Mouse (Mus musculus): ENCODE results near the gene Bmp10. TPM values are rescaled to one million over a fixed set of nuclear protein-coding genes. Genes with fewer than 3 reads are reported as not detected.

Bmp10 gene
- polyA plus RNA-seq, 2 experiments, result 0.18 to 0.65 TPM

DNA sequence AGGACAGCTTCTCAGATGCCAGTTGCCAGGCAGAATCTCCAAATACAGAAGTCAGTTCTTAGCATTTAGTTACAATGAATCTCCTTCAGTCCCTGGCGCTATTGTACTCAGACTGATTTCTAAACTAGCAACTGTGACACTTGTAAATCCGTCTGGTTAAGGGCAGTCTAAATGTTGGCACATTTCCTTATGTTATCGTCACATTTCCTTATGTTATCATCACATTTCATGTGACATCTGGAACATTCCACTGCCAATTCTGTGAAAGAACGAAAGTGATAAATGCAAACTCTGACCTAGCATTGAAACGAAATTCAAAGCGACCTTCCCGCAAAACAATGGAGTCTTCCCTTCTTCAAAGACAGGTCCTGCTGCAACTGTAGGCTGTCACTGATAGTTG lies 16.4 kb downstream of the Bmp10 start:
- TF ChIP-seq CTCF (IDR thresholded peaks at IDR 0.05; ENCODE audit: low read depth) (no peak), EP300 (IDR thresholded peaks at IDR 0.05; ENCODE audit: low read depth) (no peak)
- H3K4me2 ChIP-seq (ENCODE audit: low read depth), result no peak overlapping the region
- 58% methylated on average over 7 of the region's 7 CpGs for WGBS (ENCODE audit: insufficient replicate concordance)
- H3K4me3 ChIP-seq (ENCODE audit: insufficient read depth in 1 of 2, low read depth in 2 of 2, low read length in 2 of 2), result no peak overlapping the region
- H3K27me3 ChIP-seq (ENCODE audit: control insufficient read depth, insufficient read depth, low read length), result no peaks in the 10 kb centered on the region
- no peaks in the 10 kb centered on the region for H3K36me3 ChIP-seq (replicated peaks; ENCODE audit: control insufficient read depth, insufficient read depth, low read depth)
- ATAC-seq (ENCODE audit: insufficient read depth), result no peak
- H3K27ac ChIP-seq, result no peak overlapping the region
- no peaks in the 10 kb centered on the region; a peak in 1 of 4 replicates for H3K4me1 ChIP-seq (replicated peaks; ENCODE audit: control insufficient read depth in 2 of 2, insufficient read depth in 2 of 2, low read length in 1 of 2)
- no peaks in the 10 kb centered on the region for H3K9me3 ChIP-seq (ENCODE audit: control insufficient read depth, low read length)
- no peak overlapping the region for H3K9ac ChIP-seq (replicated peaks)
- DNase-seq (ENCODE audit: low read depth in 3 of 3, low spot score in 3 of 3), result no peak

- Histone ChIP-seq H3K4me2 (ENCODE audit: low read depth) (no peak overlapping the region), H3K4me1 (replicated peaks; ENCODE audit: control insufficient read depth in 2 of 2, insufficient read depth in 2 of 2, low read length in 1 of 2) (no peaks in the 10 kb centered on the region; a peak in 1 of 4 replicates), H3K27ac (no peak overlapping the region), H3K4me3 (ENCODE audit: insufficient read depth in 1 of 2, low read depth in 2 of 2, low read length in 2 of 2) (no peak overlapping the region), H3K27me3 (ENCODE audit: control insufficient read depth, insufficient read depth, low read length) (no peaks in the 10 kb centered on the region), H3K36me3 (replicated peaks; ENCODE audit: control insufficient read depth, insufficient read depth, low read depth) (no peaks in the 10 kb centered on the region), H3K9me3 (ENCODE audit: control insufficient read depth, low read length) (no peaks in the 10 kb centered on the region), H3K9ac (replicated peaks) (no peak overlapping the region)
- DNase-seq (ENCODE audit: low read depth in 3 of 3, low spot score in 3 of 3) (no peak), ATAC-seq (ENCODE audit: insufficient read depth) (no peak)
- TF ChIP-seq EP300 (IDR thresholded peaks at IDR 0.05; ENCODE audit: low read depth) (no peak), CTCF (IDR thresholded peaks at IDR 0.05; ENCODE audit: low read depth) (no peak)
- 47% methylated on average over 4 of the region's 4 CpGs for WGBS (ENCODE audit: insufficient replicate concordance)
These were observed 18.4 kb downstream of the Bmp10 start for GRCm38 (mm10) chr6:87447217-87447616.

- H3K27me3 ChIP-seq (ENCODE audit: control insufficient read depth, insufficient read depth, low read length), result no peaks in the 10 kb centered on the region
- H3K9ac ChIP-seq (replicated peaks), result no peak overlapping the region
- WGBS (ENCODE audit: insufficient replicate concordance), result 47% methylated on average over 3 of the region's 3 CpGs
- H3K4me3 ChIP-seq (ENCODE audit: insufficient read depth in 1 of 2, low read depth in 2 of 2, low read length in 2 of 2), result no peak overlapping the region
- H3K27ac ChIP-seq, result no peak overlapping the region
- H3K4me1 ChIP-seq (replicated peaks; ENCODE audit: control insufficient read depth in 2 of 2, insufficient read depth in 2 of 2, low read length in 1 of 2), result no peaks in the 10 kb centered on the region; a peak in 1 of 4 replicates
- no peak for ATAC-seq (ENCODE audit: insufficient read depth)
- TF ChIP-seq CTCF (IDR thresholded peaks at IDR 0.05; ENCODE audit: low read depth) (no peak), EP300 (IDR thresholded peaks at IDR 0.05; ENCODE audit: low read depth) (no peak)
- no peaks in the 10 kb centered on the region for H3K36me3 ChIP-seq (replicated peaks; ENCODE audit: control insufficient read depth, insufficient read depth, low read depth)
- DNase-seq (ENCODE audit: low read depth in 3 of 3, low spot score in 3 of 3), result no peak
- no peaks in the 10 kb centered on the region for H3K9me3 ChIP-seq (ENCODE audit: control insufficient read depth, low read length)
- no peak overlapping the region for H3K4me2 ChIP-seq (ENCODE audit: low read depth)
These were observed 20.7 kb downstream of the Bmp10 start for GRCm38 (mm10) chr6:87449534-87449933.

DNA sequence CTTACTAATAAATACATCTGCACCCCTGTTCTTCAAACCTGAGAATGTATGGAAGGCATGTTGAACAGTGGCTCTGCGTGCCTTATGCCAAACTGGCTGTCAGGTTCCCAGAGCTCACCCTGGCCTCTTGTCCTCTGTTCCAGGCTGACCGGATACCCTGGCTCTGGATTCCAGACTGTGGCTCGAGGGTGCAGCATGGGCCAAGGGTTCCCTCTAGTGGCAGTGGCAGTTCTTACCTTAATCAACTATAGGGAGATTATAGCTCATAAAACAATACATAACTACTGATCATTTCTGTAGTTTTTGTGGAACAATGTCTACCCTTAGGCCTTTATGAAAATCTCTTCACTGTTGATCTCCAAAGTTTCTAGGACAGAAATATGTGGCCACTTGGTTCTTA lies 22.2 kb downstream of the Bmp10 start:
- TF ChIP-seq EP300 (IDR thresholded peaks at IDR 0.05; ENCODE audit: low read depth), result no peak
- peak; percentile 71 for TF ChIP-seq CTCF (IDR thresholded peaks at IDR 0.05; ENCODE audit: low read depth)
- no peak overlapping the region for H3K27ac ChIP-seq
- DNase-seq (ENCODE audit: low read depth in 3 of 3, low spot score in 3 of 3) (no peak), ATAC-seq (ENCODE audit: insufficient read depth) (no peak)
- no peak overlapping the region for H3K4me2 ChIP-seq (ENCODE audit: low read depth)
- H3K9ac ChIP-seq (replicated peaks), result no peak overlapping the region
- no peak overlapping the region for H3K4me3 ChIP-seq (ENCODE audit: insufficient read depth in 1 of 2, low read depth in 2 of 2, low read length in 2 of 2)
- no peaks in the 10 kb centered on the region; a peak in 1 of 4 replicates for H3K4me1 ChIP-seq (replicated peaks; ENCODE audit: control insufficient read depth in 2 of 2, insufficient read depth in 2 of 2, low read length in 1 of 2)
- 41% methylated on average over 3 of the region's 3 CpGs for WGBS (ENCODE audit: insufficient replicate concordance)
- no peaks in the 10 kb centered on the region for H3K27me3 ChIP-seq (ENCODE audit: control insufficient read depth, insufficient read depth, low read length)
- H3K36me3 ChIP-seq (replicated peaks; ENCODE audit: control insufficient read depth, insufficient read depth, low read depth), result no peaks in the 10 kb centered on the region
- H3K9me3 ChIP-seq (ENCODE audit: control insufficient read depth, low read length), result no peaks in the 10 kb centered on the region

DNA sequence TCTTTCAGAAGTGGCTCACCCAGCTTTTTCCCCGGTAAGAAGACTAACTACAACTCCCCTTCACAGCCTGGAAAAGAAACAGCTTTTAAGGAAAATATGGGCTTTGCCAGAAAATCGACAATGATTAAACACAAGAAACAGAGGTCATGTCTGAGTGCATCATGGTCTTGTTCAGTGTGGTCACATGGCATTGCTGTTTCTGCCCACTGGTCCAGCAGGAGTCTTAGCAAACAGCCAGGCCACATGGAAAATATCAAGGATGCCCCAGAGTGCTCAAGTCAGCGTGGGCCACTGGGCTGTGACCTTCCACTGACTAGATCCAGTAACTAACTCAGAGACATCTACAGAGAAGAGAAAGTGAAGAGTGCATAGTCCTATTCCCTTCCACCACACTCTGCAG lies 23.0 kb downstream of the Bmp10 start:
- H3K9me3 ChIP-seq (ENCODE audit: control insufficient read depth, low read length), result no peaks in the 10 kb centered on the region
- no peak overlapping the region for H3K27ac ChIP-seq
- TF ChIP-seq EP300 (IDR thresholded peaks at IDR 0.05; ENCODE audit: low read depth), result no peak
- no peak for TF ChIP-seq CTCF (IDR thresholded peaks at IDR 0.05; ENCODE audit: low read depth)
- H3K4me1 ChIP-seq (replicated peaks; ENCODE audit: control insufficient read depth in 2 of 2, insufficient read depth in 2 of 2, low read length in 1 of 2), result no peaks in the 10 kb centered on the region; a peak in 1 of 4 replicates
- H3K4me2 ChIP-seq (ENCODE audit: low read depth), result no peak overlapping the region
- no peaks in the 10 kb centered on the region for H3K27me3 ChIP-seq (ENCODE audit: control insufficient read depth, insufficient read depth, low read length)
- H3K36me3 ChIP-seq (replicated peaks; ENCODE audit: control insufficient read depth, insufficient read depth, low read depth), result no peaks in the 10 kb centered on the region
- no peak for DNase-seq (ENCODE audit: low read depth in 3 of 3, low spot score in 3 of 3)
- 49% methylated on average over 3 of the region's 3 CpGs for WGBS (ENCODE audit: insufficient replicate concordance)
- H3K9ac ChIP-seq (replicated peaks), result no peak overlapping the region
- no peak for ATAC-seq (ENCODE audit: insufficient read depth)
- H3K4me3 ChIP-seq (ENCODE audit: insufficient read depth in 1 of 2, low read depth in 2 of 2, low read length in 2 of 2), result no peak overlapping the region

Measured in liver, embryonic 14.5 days (tissue).